Mouse (Mus musculus) embryonic fibroblast, embryonic 13.5 days (primary cell): Measurements from ENCODE around the gene Cep128.

Experiments
- CTCF ChIP-seq: IDR thresholded peaks from 2 replicates; pipeline ENCODE4 v1.5.1; 2011; ENCODE audit warnings: mild to moderate bottlenecking, control low read depth, low read length, moderate library complexity, borderline replicate concordance; ENCODE audit not compliant: insufficient read depth
- POLR2A ChIP-seq: IDR thresholded peaks from 2 replicates; pipeline ENCODE4 v1.6.1; 2011; ENCODE audit warnings: low read depth, mild to moderate bottlenecking, control low read depth, low read length, moderate library complexity

GRCm38 (mm10) chr12:91415112-91415511 lies 30.9 kb upstream of the Cep128 start:
- TF ChIP-seq CTCF (no peak), POLR2A (no peak)
